In the genomic region with DNA sequence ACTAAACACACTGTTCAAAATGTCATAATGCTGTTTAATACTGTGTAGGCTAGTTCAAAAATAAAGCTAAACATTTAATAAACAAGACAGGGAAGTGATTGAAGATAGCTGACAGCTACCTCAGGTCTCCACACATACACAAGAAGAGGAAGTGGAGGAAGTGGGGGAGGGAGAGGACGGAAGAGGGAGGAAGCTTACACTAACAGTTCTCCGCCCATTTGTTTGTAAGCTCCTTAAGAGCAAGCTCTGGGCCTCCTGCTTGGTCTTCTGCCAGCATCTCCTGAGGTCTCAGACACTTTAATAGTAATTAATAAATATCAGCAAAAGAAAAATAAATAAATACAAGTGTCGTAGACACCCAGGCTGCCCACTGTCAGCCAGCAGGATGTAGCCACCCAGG, we compare ENCODE assay signal across 11 mouse cellular contexts.
A peak's percentile ranks its signal among the peaks of the same experiment; 100 is the strongest.
DNase-seq lines count a peak whose midpoint lies in the region; ATAC-seq and TF ChIP-seq lines count a peak whose summit lies in the region.
"Had no signal": no experiment of that assay in that cellular context is flagged by ENCODE, and none has a peak within 500 bp of the region (broad histone marks: within the 10 kb centered on the region; RNA-seq: fewer than 3 reads in every experiment).

No protein-coding gene starts in this region.

- no peak for TF ChIP-seq CTCF in lung, adult 2 months (IDR thresholded peaks at IDR 0.05; ENCODE audit: insufficient read depth, low read length)

- 0 out of 2 replicates have a peak, but pooled peaks have one; percentile 23 for ATAC-seq in liver, embryonic 11.5 days (replicated peaks; ENCODE audit: low FRiP score)
- ATAC-seq in erythroblast, adult 5-6 weeks (replicated peaks; ENCODE audit: low FRiP score, poor library complexity, severe bottlenecking): no peak

- H3K4me2 ChIP-seq in liver, embryonic 11.5 days: no peak overlapping the region

- H3K9me3 ChIP-seq in liver, embryonic 11.5 days (ENCODE audit: control insufficient read depth, low read length): no peaks in the 10 kb centered on the region
- H3K9me3 ChIP-seq: forebrain, embryonic 10.5 days had no signal

- H3K4me1 ChIP-seq in liver, embryonic 11.5 days (replicated peaks; ENCODE audit: control insufficient read depth, insufficient read depth, low read length): no peaks in the 10 kb centered on the region
- no peaks in the 10 kb centered on the region for H3K4me1 ChIP-seq in lung, adult 2 months (ENCODE audit: control insufficient read depth, insufficient read depth, low read length)
- H3K4me1 ChIP-seq: forebrain, embryonic 10.5 days had no signal

- H3K9ac ChIP-seq in liver, embryonic 11.5 days (ENCODE audit: low read depth, low read length): no peak overlapping the region
- H3K9ac ChIP-seq: liver, embryonic 14.5 days had no signal

- no peak for TF ChIP-seq POLR2A in lung, adult 2 months (IDR thresholded peaks at IDR 0.05; ENCODE audit: borderline replicate concordance, extremely low read depth, low read depth, low read length)

- DNase-seq in liver, embryonic 11.5 days (ENCODE audit: low spot score): no peak
- DNase-seq in liver: no peak
- DNase-seq in kidney, adult 11 months: peak; percentile 33
- DNase-seq in lung, adult 2 months: peak; percentile 8
- no peak for DNase-seq in urinary bladder, postnatal 10 days (ENCODE audit: low spot score)
- no peak for DNase-seq in frontal cortex, adult 2 months (ENCODE audit: extremely low spot score in 1 of 2, low spot score in 1 of 2)
- DNase-seq: cerebellum, adult 9-10 months had no signal

- H3K4me3 ChIP-seq in liver, embryonic 11.5 days (ENCODE audit: low read depth, low read length): no peak overlapping the region
- H3K4me3 ChIP-seq in lung, adult 2 months (replicated peaks; ENCODE audit: extremely low read depth, low read depth, low read length): no peak overlapping the region
- H3K4me3 ChIP-seq: forebrain, embryonic 10.5 days; myocyte had no signal

- H3K27ac ChIP-seq in liver, embryonic 11.5 days (ENCODE audit: low read depth, low read length): no peak overlapping the region
- H3K27ac ChIP-seq: forebrain, embryonic 10.5 days; liver, embryonic 14.5 days had no signal

- WGBS in liver, embryonic 11.5 days: 40% methylated on average over 3 of the region's 3 CpGs
- 15% methylated on average over 3 of the region's 3 CpGs for WGBS in lung, adult 2 months

- H3K36me3 ChIP-seq in liver, embryonic 11.5 days (ENCODE audit: control insufficient read depth, insufficient read depth, low read length): no peaks in the 10 kb centered on the region
- H3K36me3 ChIP-seq: forebrain, embryonic 10.5 days had no signal

- no peaks in the 10 kb centered on the region for H3K27me3 ChIP-seq in liver, embryonic 11.5 days (replicated peaks; ENCODE audit: control insufficient read depth, insufficient read depth, low read length)

Comparison
In these comparisons a context has a peak if more than half of its experiments do, and no peak if none do; other contexts are left out.
1. DNase-seq: peak in kidney, adult 11 months (single experiment) and lung, adult 2 months (single experiment); none in liver, embryonic 11.5 days (single experiment), liver (single experiment), urinary bladder, postnatal 10 days (single experiment) and frontal cortex, adult 2 months (0 of 2).